Mouse (Mus musculus): Measurements from ENCODE around the gene Usf1. TPM values are rescaled to one million over a fixed set of nuclear protein-coding genes. Genes with fewer than 3 reads are reported as not detected.

Usf1 gene
- total and polyA plus RNA-seq, 2 experiments from 2014 or later = 183 to 200 TPM

- H3K4me2 ChIP-seq (ENCODE audit: low read depth) = no peak overlapping the region
- WGBS = 76% methylated on average over 8 of the region's 8 CpGs
- no peak overlapping the region for H3K9ac ChIP-seq
- H3K36me3 ChIP-seq (ENCODE audit: insufficient read depth) = peaks cover 33% of the 10 kb centered on the region
- ATAC-seq (no peak), DNase-seq (no peak)
- no peak for TF ChIP-seq CTCF (IDR thresholded peaks at IDR 0.05; ENCODE audit: low read depth)
- peaks cover 9% of the 10 kb centered on the region for H3K4me1 ChIP-seq (ENCODE audit: insufficient read depth)
- no peak overlapping the region for H3K27ac ChIP-seq (ENCODE audit: low read depth, low read length)
- H3K4me3 ChIP-seq (ENCODE audit: low read depth, low read length) = no peak overlapping the region
- no peaks in the 10 kb centered on the region for H3K9me3 ChIP-seq (ENCODE audit: low read length)
- no peaks in the 10 kb centered on the region for H3K27me3 ChIP-seq (ENCODE audit: insufficient read depth, low read length)
Measured at GRCm38 (mm10) chr1:171413608-171414007, 2.5 kb downstream of the Usf1 start.

- 94% methylated on average over 5 of the region's 5 CpGs for WGBS
- Histone ChIP-seq H3K36me3 (ENCODE audit: insufficient read depth) (peaks cover 62% of the 10 kb centered on the region), H3K4me3 (ENCODE audit: low read depth, low read length) (no peak within 1 kb of the TSS), H3K9ac (no peak within 1 kb of the TSS), H3K4me2 (ENCODE audit: low read depth) (no peak within 1 kb of the TSS), H3K4me1 (ENCODE audit: insufficient read depth) (no peaks in the 10 kb centered on the region), H3K9me3 (ENCODE audit: low read length) (no peaks in the 10 kb centered on the region), H3K27me3 (ENCODE audit: insufficient read depth, low read length) (no peaks in the 10 kb centered on the region), H3K27ac (ENCODE audit: low read depth, low read length) (no peak within 1 kb of the TSS)
- ATAC-seq (no peak), DNase-seq (no peak)
- TF ChIP-seq CTCF (IDR thresholded peaks at IDR 0.05; ENCODE audit: low read depth) = no peak
Measured at GRCm38 (mm10) chr1:171418660-171419059, 7.5 kb downstream of the Usf1 start, which contains the start of gene Tstd1. Tstd1 (plus strand) TSS chr1:171418872.

DNA sequence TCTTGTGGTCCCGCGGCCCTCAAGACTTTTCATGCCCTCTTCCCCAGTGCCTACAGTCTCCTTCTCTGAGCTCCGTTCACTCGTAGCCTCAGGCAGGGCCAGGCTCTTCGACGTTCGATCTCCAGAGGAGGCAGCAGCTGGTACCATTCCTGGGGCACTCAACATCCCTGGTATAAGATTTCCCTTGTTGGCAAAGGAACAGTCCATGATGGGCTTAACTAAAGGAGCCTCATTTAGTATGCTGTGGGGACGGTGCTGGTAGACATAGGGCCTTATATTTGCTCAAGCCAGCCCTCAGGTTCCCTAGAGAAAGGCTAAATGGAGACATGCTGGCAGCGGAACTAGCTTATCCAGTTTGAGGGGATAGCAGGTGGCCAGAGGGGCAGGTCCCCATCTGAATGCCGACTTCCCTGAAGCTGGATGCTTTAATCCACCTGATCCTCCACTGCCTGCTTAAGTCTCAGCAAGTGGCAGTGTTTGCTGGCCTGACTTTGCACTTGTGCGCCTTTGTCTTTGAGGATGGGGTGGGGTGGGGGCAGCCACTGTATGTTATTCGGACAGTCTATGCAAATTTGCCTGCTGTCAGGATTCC lies 8.3 kb downstream of the Usf1 start:
- DNase-seq = no peak
- 50% methylated on average over 12 of the region's 12 CpGs for WGBS
- Histone ChIP-seq H3K4me3 (ENCODE audit: low read depth, low read length) (no peak overlapping the region), H3K9ac (no peak overlapping the region), H3K36me3 (ENCODE audit: insufficient read depth) (peaks cover 62% of the 10 kb centered on the region), H3K9me3 (ENCODE audit: low read length) (no peaks in the 10 kb centered on the region), H3K27me3 (ENCODE audit: insufficient read depth, low read length) (no peaks in the 10 kb centered on the region), H3K4me2 (ENCODE audit: low read depth) (no peak overlapping the region), H3K27ac (ENCODE audit: low read depth, low read length) (no peak overlapping the region), H3K4me1 (ENCODE audit: insufficient read depth) (no peaks in the 10 kb centered on the region)
- peak; percentile 52 for ATAC-seq
- no peak for TF ChIP-seq CTCF (IDR thresholded peaks at IDR 0.05; ENCODE audit: low read depth)

DNA sequence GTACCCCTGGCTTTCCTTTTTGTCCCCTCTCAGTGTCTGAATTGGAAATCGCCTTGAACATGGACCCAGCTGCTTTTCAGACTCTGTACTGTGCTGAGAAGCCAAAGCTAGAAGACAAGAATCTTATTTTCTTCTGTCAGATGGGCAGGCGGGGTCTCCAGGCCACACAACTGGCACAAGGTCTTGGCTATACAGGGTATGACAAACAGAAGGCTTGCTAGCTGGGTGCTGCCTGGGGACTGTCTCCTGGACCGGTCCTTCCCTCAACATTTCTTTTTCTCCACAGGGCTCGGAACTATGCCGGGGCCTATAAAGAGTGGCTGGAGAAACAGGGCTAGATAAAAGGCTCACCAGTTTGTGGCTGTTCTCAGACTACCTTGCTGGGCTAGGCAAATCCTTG lies 8.8 kb downstream of the Usf1 start:
- WGBS = 67% methylated on average over 5 of the region's 5 CpGs
- no peak overlapping the region for H3K4me3 ChIP-seq (ENCODE audit: low read depth, low read length)
- H3K4me1 ChIP-seq (ENCODE audit: insufficient read depth) = no peaks in the 10 kb centered on the region
- ATAC-seq = peak; percentile 37
- no peaks in the 10 kb centered on the region for H3K9me3 ChIP-seq (ENCODE audit: low read length)
- H3K4me2 ChIP-seq (ENCODE audit: low read depth) = no peak overlapping the region
- H3K36me3 ChIP-seq (ENCODE audit: insufficient read depth) = peaks cover 62% of the 10 kb centered on the region
- H3K27ac ChIP-seq (ENCODE audit: low read depth, low read length) = no peak overlapping the region
- no peak for TF ChIP-seq CTCF (IDR thresholded peaks at IDR 0.05; ENCODE audit: low read depth)
- no peak overlapping the region for H3K9ac ChIP-seq
- DNase-seq = no peak
- no peaks in the 10 kb centered on the region for H3K27me3 ChIP-seq (ENCODE audit: insufficient read depth, low read length)

- no peak for ATAC-seq
- no peaks in the 10 kb centered on the region for H3K4me1 ChIP-seq (ENCODE audit: insufficient read depth)
- H3K36me3 ChIP-seq (ENCODE audit: insufficient read depth) = peaks cover 37% of the 10 kb centered on the region
- H3K9ac ChIP-seq = no peak overlapping the region
- H3K27me3 ChIP-seq (ENCODE audit: insufficient read depth, low read length) = no peaks in the 10 kb centered on the region
- H3K9me3 ChIP-seq (ENCODE audit: low read length) = no peaks in the 10 kb centered on the region
- TF ChIP-seq CTCF (IDR thresholded peaks at IDR 0.05; ENCODE audit: low read depth) = no peak
- H3K4me3 ChIP-seq (ENCODE audit: low read depth, low read length) = no peak overlapping the region
- no peak overlapping the region for H3K27ac ChIP-seq (ENCODE audit: low read depth, low read length)
- WGBS = 87% methylated on average over 8 of the region's 8 CpGs
- no peak for DNase-seq
- H3K4me2 ChIP-seq (ENCODE audit: low read depth) = no peak overlapping the region
Measured at GRCm38 (mm10) chr1:171422504-171423095, 11.5 kb downstream of the Usf1 start.

DNA sequence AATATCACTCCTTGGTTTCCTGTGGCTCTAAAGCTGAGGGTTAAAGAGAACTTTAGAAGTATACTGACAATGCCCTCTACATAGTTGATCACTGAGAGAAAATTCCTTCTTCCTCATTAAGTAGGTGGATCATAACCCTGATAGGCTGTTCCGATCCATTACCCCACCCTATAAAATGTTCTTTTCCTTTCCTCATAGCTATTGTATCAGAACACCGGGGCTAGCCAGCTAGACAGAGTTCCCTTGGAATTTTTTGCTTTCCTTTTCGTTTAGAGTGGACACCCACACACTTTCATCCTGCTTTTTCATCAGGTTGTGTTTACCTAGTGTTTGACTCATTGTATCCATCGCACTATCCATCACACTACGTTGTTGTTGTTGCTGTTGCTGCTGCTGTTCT lies 13.5 kb downstream of the Usf1 start:
- Histone ChIP-seq H3K27ac (ENCODE audit: low read depth, low read length) (no peak overlapping the region), H3K9ac (no peak overlapping the region), H3K27me3 (ENCODE audit: insufficient read depth, low read length) (no peaks in the 10 kb centered on the region), H3K9me3 (ENCODE audit: low read length) (no peaks in the 10 kb centered on the region), H3K4me1 (ENCODE audit: insufficient read depth) (no peaks in the 10 kb centered on the region), H3K4me3 (ENCODE audit: low read depth, low read length) (no peak overlapping the region), H3K4me2 (ENCODE audit: low read depth) (no peak overlapping the region), H3K36me3 (ENCODE audit: insufficient read depth) (peaks cover 19% of the 10 kb centered on the region)
- no peak for TF ChIP-seq CTCF (IDR thresholded peaks at IDR 0.05; ENCODE audit: low read depth)
- no peak for DNase-seq
- no peak for ATAC-seq
- 83% methylated on average over 5 of the region's 5 CpGs for WGBS

- WGBS = 80% methylated on average over 4 of the region's 4 CpGs
- ATAC-seq = no peak
- no peak for TF ChIP-seq CTCF (IDR thresholded peaks at IDR 0.05; ENCODE audit: low read depth)
- H3K9ac ChIP-seq = no peak overlapping the region
- H3K27ac ChIP-seq (ENCODE audit: low read depth, low read length) = no peak overlapping the region
- H3K27me3 ChIP-seq (ENCODE audit: insufficient read depth, low read length) = no peaks in the 10 kb centered on the region
- no peak overlapping the region for H3K4me2 ChIP-seq (ENCODE audit: low read depth)
- no peak overlapping the region for H3K4me3 ChIP-seq (ENCODE audit: low read depth, low read length)
- H3K4me1 ChIP-seq (ENCODE audit: insufficient read depth) = no peaks in the 10 kb centered on the region
- H3K9me3 ChIP-seq (ENCODE audit: low read length) = no peaks in the 10 kb centered on the region
- H3K36me3 ChIP-seq (ENCODE audit: insufficient read depth) = peaks cover 15% of the 10 kb centered on the region; the same call in 1 of the 2 replicates
- no peak for DNase-seq
Measured at GRCm38 (mm10) chr1:171425126-171425525, 14.0 kb downstream of the Usf1 start.
